Mouse (Mus musculus) embryonic facial prominence, embryonic 14.5 days (tissue): Measurements from ENCODE around the gene Slc25a13. TPM values are rescaled to one million over a fixed set of nuclear protein-coding genes. Genes with fewer than 3 reads are reported as not detected.

ENCODE experiments used
- ATAC-seq: fragments of 200-750 bp; cut with Nextera tagmentation; 2 replicates; pipeline ENCODE4 v1.8.0; 2017; ENCODE audit warnings: low read depth, moderate number of reproducible peaks, moderate TSS enrichment
- DNase-seq: peaks from one replicate; pipeline ENCODE4 v3.0.0-alpha.2; 2015; ENCODE audit warnings: low spot score
- H3K27ac ChIP-seq: fragments of 300-500 bp; sonication (generic); replicated peaks from 2 replicates; pipeline ENCODE4 v1.5.1; 2014; ENCODE audit warnings: low read depth, mild to moderate bottlenecking, low read length, moderate library complexity
- H3K27me3 ChIP-seq: fragments of 300-500 bp; sonication (generic); replicated peaks from 2 replicates; pipeline ENCODE4 v1.6.1; 2014; ENCODE audit warnings: low read length; ENCODE audit not compliant: control insufficient read depth, insufficient read depth
- H3K36me3 ChIP-seq: fragments of 300-500 bp; sonication (generic); 2 replicates; pipeline ENCODE4 v1.6.1; 2014; ENCODE audit warnings: low read length, mixed read lengths; ENCODE audit not compliant: control insufficient read depth, insufficient read depth
- H3K4me1 ChIP-seq: fragments of 300-500 bp; sonication (generic); 2 replicates; pipeline ENCODE4 v1.6.1; 2014; ENCODE audit warnings: antibody characterized with exemption, low read length; ENCODE audit not compliant: control insufficient read depth, insufficient read depth
- H3K4me2 ChIP-seq: fragments of 300-500 bp; sonication (generic); 2 replicates; pipeline ENCODE4 v1.6.1; 2014; ENCODE audit warnings: low read depth, mild to moderate bottlenecking, low read length, moderate library complexity, mixed read lengths
- H3K4me3 ChIP-seq: fragments of 300-500 bp; sonication (generic); 2 replicates; pipeline ENCODE4 v1.5.1; 2014; ENCODE audit warnings: low read depth, mild to moderate bottlenecking, low read length
- H3K9ac ChIP-seq: fragments of 300-500 bp; sonication (generic); 2 replicates; pipeline ENCODE4 v1.6.1; 2014; ENCODE audit warnings: low read depth, mild to moderate bottlenecking, low read length, moderate library complexity, mixed read lengths
- H3K9me3 ChIP-seq: fragments of 300-500 bp; sonication (generic); 2 replicates; pipeline ENCODE4 v1.6.1; 2016; ENCODE audit warnings: low read length; ENCODE audit not compliant: control insufficient read depth
- WGBS: fragments of 180-500 bp; shearing (Covaris S2); extraction: QIAGEN DNeasy Blood & Tissue Kit; methylation state at CpG from one replicate; pipeline ENCODE4 v1.1.7; 2014; 5-methylcytosine and 5-hydroxymethylcytosine counted together
- polyA plus RNA-seq: library from polyadenylated mRNA; unstranded; fragments of >200 nt; fragmentation: Nextera tagmentation; extraction: Ambion mirVana; gene quantifications from 2 replicates; pipeline ENCODE4 v1.2.1, GENCODE M21; 2014

Gene Slc25a13
- polyA plus RNA-seq = 16.9 and 18.1 TPM in 2 replicates

DNA sequence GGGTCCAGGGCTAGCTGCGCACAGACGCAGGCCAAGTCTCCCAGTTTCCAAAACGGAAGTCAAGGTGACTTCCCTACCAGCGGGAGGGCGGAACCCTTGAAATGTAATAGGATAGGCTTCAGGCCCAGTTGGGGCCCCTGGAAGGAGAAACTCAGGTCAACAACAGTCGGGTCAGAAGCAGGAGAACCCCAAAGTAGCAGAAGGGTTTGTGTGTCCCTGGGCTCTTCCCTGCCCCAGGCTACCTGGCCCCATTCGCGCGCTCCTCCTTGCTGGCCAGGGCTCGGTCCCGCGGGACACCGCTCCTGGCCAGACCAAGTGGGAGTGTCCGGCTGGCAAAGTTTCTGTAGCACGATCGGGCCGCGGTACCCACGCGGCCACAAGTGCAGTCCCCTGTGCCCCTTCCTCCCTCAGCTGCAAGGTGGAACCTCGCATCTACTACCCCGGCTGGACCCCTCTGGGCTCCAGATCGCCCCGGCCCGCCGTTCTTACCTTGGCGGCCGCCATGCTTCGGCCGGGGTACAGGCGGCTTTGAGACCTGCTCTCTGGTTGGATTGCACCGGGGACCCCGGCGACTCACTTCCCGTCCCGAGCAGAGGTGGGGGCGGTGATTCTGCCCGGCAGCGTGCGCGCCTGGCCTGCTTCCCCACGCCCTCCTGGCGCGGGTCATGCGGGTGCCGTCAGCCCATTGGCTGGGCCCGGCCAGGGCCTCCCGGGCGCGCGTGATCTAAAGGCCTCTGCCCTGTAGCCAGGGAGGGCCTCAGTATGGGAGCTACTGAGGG lies at the start of gene Slc25a13:
TSS of gene Slc25a13 (minus strand) at position 667 of the 779 bp plus-strand sequence.
- Histone ChIP-seq H3K9me3 (no peaks in the 10 kb centered on the region), H3K27me3 (no peaks in the 10 kb centered on the region), H3K4me1 (0 out of 2 replicates have a peak, but pooled peaks cover 10% of the 10 kb centered on the region), H3K36me3 (no peaks in the 10 kb centered on the region), H3K9ac (peak within 1 kb of the TSS; percentile 84), H3K27ac (0 out of 2 replicates have a peak within 1 kb of the TSS, but pooled peaks have one; percentile 13), H3K4me2 (peak within 1 kb of the TSS; percentile 95), H3K4me3 (peak within 1 kb of the TSS; percentile 69)
- ATAC-seq (peak; percentile 94), DNase-seq (peak; percentile 81)
- WGBS = 1% methylated on average over 34 of the region's 51 CpGs

DNA sequence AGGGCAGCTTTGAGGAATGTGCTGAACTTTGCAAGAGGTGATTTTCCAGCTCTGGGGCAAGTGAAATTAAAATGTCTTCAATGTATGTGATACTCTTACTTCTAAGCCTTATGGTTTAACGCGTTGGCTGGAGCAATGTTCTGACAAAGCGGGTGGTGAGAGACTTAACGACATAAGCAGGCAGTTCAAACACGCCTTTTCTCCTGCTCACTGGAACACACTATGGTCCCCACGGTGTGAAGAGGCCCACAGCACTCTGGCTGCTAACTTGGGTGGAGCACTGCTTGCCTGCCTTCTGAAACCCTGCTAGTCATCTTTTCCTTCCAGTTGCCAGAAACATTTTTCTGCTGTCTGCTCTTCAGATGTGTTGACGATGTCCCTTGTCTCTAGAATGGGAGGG lies 48.8 kb upstream of the Slc25a13 start:
- Histone ChIP-seq H3K9ac (no peak overlapping the region), H3K27ac (no peak overlapping the region), H3K4me2 (no peak overlapping the region), H3K36me3 (no peaks in the 10 kb centered on the region), H3K4me1 (no peaks in the 10 kb centered on the region), H3K9me3 (no peaks in the 10 kb centered on the region), H3K27me3 (no peaks in the 10 kb centered on the region), H3K4me3 (no peak overlapping the region)
- WGBS = 80% methylated on average over 7 of the region's 7 CpGs
- ATAC-seq (no peak), DNase-seq (no peak)

DNA sequence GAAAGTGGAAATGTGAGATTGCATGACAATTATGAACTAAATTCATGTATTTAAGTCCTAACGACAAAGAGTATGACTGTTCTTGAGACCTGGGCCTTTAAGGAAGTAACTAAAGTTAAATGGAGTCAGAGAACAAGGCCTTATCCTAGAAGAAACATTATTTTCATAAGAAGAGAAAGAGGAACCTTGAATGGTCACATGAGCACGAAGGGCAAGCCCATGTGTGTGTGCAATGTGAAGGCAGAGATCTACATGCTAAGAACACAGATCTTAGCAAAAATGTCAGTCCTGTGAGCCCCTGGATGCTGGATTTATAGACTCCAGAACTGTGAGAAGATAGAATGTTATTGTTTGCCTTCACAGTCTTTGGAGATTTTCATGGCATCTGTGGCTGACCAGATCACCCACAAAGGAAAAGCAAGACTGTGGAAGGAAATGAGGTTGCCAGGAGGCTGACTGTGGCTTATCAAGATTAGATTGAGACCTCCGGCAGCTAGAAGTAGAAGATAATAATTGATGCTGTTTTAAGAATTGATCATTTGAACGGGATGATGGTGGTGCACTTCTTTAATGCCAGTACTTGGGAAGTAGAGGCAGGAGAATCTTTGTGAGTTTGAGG lies 46.4 kb upstream of the Slc25a13 start:
- H3K27ac ChIP-seq = no peak overlapping the region
- H3K4me1 ChIP-seq = no peaks in the 10 kb centered on the region
- H3K36me3 ChIP-seq = no peaks in the 10 kb centered on the region
- ATAC-seq = no peak
- no peak for DNase-seq
- no peaks in the 10 kb centered on the region for H3K9me3 ChIP-seq
- H3K4me2 ChIP-seq = no peak overlapping the region
- H3K4me3 ChIP-seq = no peak overlapping the region
- WGBS = 86% methylated on average over 4 of the region's 4 CpGs
- no peak overlapping the region for H3K9ac ChIP-seq
- H3K27me3 ChIP-seq = no peaks in the 10 kb centered on the region

DNA sequence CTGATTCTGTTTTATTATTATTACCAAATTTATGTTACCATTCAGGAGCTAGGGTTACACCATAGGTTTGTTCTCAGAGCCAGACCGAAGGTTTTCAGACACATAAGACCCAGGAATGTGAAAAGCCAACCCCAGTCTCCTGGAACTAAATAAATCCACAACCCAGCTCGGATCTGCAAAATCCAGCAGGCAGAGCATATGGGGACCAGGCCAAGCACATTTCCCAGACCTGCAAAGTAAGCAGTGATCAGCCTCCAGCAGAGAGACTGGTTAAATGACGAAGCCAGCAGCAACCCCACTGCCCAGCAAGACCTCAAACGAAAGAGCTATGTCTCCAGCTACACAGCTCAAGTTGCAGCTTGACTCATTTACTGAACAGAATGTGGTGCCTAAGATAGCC lies 43.9 kb upstream of the Slc25a13 start:
- Histone ChIP-seq H3K4me2 (no peak overlapping the region), H3K27ac (no peak overlapping the region; the same call in 1 of the 2 replicates), H3K27me3 (no peaks in the 10 kb centered on the region), H3K36me3 (no peaks in the 10 kb centered on the region), H3K4me3 (no peak overlapping the region), H3K9me3 (no peaks in the 10 kb centered on the region), H3K9ac (no peak overlapping the region), H3K4me1 (no peaks in the 10 kb centered on the region)
- peak; percentile 53 for ATAC-seq
- peak; percentile 74 for DNase-seq
- 24% methylated on average over 4 of the region's 4 CpGs for WGBS

DNA sequence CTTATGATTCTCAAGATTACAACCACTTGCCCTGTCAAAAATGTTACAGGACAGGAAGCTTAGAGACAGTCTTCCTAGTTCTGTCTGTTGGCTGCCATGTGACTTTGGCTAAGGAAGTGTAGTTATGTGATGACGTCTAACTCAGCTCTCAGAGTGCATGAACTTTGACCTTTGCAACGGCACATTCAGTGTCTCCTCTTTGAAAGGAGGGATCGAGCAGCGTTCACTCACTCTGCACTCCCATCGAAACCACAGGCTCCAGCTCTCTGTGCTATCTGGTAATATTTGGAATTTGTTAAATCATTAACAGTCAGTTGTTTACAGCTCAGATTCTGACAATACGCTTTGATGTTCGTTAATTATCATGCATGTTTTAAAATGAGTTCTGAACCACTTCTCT lies 31.5 kb upstream of the Slc25a13 start:
- H3K9ac ChIP-seq = no peak overlapping the region
- H3K4me3 ChIP-seq = no peak overlapping the region
- WGBS = 56% methylated on average over 7 of the region's 7 CpGs
- no peak overlapping the region for H3K27ac ChIP-seq
- H3K36me3 ChIP-seq = no peaks in the 10 kb centered on the region
- no peak overlapping the region for H3K4me2 ChIP-seq
- ATAC-seq (no peak), DNase-seq (no peak)
- no peaks in the 10 kb centered on the region for H3K27me3 ChIP-seq
- no peaks in the 10 kb centered on the region for H3K9me3 ChIP-seq
- no peaks in the 10 kb centered on the region for H3K4me1 ChIP-seq

DNA sequence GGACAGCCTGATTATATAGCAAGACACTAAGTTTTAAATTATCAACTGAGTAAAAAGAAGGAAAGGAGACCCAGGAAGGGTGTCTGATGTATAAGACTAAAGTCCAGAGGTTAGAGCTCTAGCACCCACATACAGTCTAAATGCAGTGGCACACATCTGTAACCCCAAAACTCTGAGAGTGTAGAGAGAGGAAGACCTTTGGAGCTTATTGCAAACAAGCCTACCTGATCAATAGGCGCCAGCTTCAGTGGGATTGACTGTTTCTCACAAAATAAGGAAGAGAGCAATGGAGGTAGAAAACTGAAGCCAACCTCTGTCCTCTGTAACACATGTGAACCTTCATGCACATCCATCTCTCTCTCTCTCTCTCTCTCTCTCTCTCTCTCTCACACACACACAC lies 26.9 kb upstream of the Slc25a13 start:
- DNase-seq (no peak), ATAC-seq (no peak)
- Histone ChIP-seq H3K4me3 (no peak overlapping the region), H3K4me2 (no peak overlapping the region), H3K27ac (no peak overlapping the region), H3K9ac (no peak overlapping the region), H3K27me3 (no peaks in the 10 kb centered on the region), H3K36me3 (no peaks in the 10 kb centered on the region), H3K9me3 (no peaks in the 10 kb centered on the region), H3K4me1 (no peaks in the 10 kb centered on the region)
- WGBS = 88% methylated on average over 1 of the region's 1 CpGs

DNA sequence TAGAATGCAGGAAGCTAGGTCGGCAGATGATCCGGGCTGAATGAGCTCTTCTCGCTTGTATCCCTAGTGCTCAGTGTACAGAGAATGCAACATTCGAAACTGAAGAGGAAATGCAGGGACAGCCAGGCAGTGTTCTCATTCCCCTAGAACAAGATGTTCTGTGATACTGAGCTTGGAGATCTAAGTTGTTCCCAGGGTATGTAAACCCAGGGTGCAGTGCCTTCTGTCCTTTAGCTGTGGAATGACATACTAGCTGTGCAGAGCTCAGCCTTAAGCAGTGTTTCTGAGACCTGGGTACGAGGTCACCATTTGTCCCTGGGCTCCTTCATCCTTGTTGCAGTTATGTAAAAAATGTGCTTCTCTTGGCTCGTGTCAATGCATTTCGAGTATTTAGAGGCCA lies 25.1 kb upstream of the Slc25a13 start:
- no peak for ATAC-seq

DNA sequence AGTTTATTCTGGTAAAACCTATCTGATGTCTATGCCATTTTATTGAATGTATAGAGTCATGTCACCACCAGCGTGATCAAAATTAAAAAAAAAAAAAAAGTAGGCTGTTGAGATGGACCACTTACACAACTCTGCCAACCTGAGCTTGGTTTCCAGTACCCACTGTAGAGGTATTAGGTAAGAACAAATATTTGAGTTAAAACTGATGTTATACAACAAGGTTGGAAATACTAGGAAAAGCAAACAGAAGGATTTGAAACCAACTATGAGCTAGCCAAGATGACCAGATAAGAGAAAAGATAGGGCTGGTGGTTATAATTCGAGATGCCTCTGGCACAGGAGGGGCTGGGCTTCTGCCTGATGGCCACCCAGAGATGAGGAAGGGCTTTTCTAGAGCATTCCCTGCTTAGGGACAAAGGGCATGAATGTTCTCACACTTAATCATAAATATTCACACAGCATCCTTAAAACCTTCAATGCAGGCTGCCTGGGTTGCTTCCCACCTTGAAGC lies 19.9 kb upstream of the Slc25a13 start:
- H3K9ac ChIP-seq = no peak overlapping the region
- WGBS = 95% methylated on average over 2 of the region's 2 CpGs
- H3K4me2 ChIP-seq = no peak overlapping the region
- H3K9me3 ChIP-seq = no peaks in the 10 kb centered on the region
- DNase-seq (no peak), ATAC-seq (no peak)
- no peaks in the 10 kb centered on the region for H3K36me3 ChIP-seq
- no peak overlapping the region for H3K27ac ChIP-seq
- H3K27me3 ChIP-seq = no peaks in the 10 kb centered on the region
- no peaks in the 10 kb centered on the region for H3K4me1 ChIP-seq
- H3K4me3 ChIP-seq = no peak overlapping the region

More for the DNA sequence above, 25.1 kb upstream of the Slc25a13 start:
- Histone ChIP-seq H3K27ac (no peak overlapping the region), H3K4me2 (no peak overlapping the region), H3K36me3 (no peaks in the 10 kb centered on the region), H3K9ac (no peak overlapping the region), H3K4me3 (no peak overlapping the region), H3K27me3 (no peaks in the 10 kb centered on the region), H3K9me3 (no peaks in the 10 kb centered on the region), H3K4me1 (no peaks in the 10 kb centered on the region)
- no peak for DNase-seq
- 74% methylated on average over 7 of the region's 7 CpGs for WGBS
